Mouse (Mus musculus): ENCODE results near the gene Camkk2. TPM values are rescaled to one million over a fixed set of nuclear protein-coding genes. Genes with fewer than 3 reads are reported as not detected.

Camkk2 gene
- total RNA-seq, 4 experiments from 2014 or later, result 87.3 to 96.2 (median 93.0) TPM

- DNase-seq (ENCODE audit: low spot score in 2 of 2), result no peak
These were observed 31.3 kb downstream of the Camkk2 start for GRCm38 (mm10) chr5:122747950-122748349.

- no peak for DNase-seq (ENCODE audit: low spot score in 2 of 2)
These were observed 35.3 kb downstream of the Camkk2 start for GRCm38 (mm10) chr5:122743880-122744422.

- no peak for DNase-seq (ENCODE audit: low spot score in 2 of 2)
These were observed 42.4 kb downstream of the Camkk2 start for GRCm38 (mm10) chr5:122736761-122737160.

GRCm38 (mm10) chr5:122735853-122736252, 43.4 kb downstream of the Camkk2 start:
- no peak for DNase-seq (ENCODE audit: low spot score in 2 of 2)

GRCm38 (mm10) chr5:122733881-122734280, 45.3 kb downstream of the Camkk2 start:
- DNase-seq (ENCODE audit: low spot score in 2 of 2), result no peak

GRCm38 (mm10) chr5:122731991-122732673, 47.1 kb downstream of the Camkk2 start:
- no peak for DNase-seq (ENCODE audit: low spot score in 2 of 2)

- peak in 1 of 2 experiments; percentile 63 for DNase-seq (ENCODE audit: low spot score in 2 of 2)
These were observed 47.9 kb downstream of the Camkk2 start for GRCm38 (mm10) chr5:122731321-122731720.

- DNase-seq (ENCODE audit: low spot score in 2 of 2), result no peak
These were observed 48.4 kb downstream of the Camkk2 start for GRCm38 (mm10) chr5:122730776-122731175.

- no peak for DNase-seq (ENCODE audit: low spot score in 2 of 2)
These were observed 52.1 kb downstream of the Camkk2 start for GRCm38 (mm10) chr5:122727096-122727495.

GRCm38 (mm10) chr5:122726595-122726994, 52.6 kb downstream of the Camkk2 start:
- DNase-seq (ENCODE audit: low spot score in 2 of 2), result no peak

GRCm38 (mm10) chr5:122726068-122726467, 53.1 kb downstream of the Camkk2 start:
- peak; percentile 58 to 77 for DNase-seq (ENCODE audit: low spot score in 2 of 2)

- no peak for DNase-seq (ENCODE audit: low spot score in 2 of 2)
These were observed 53.8 kb downstream of the Camkk2 start for GRCm38 (mm10) chr5:122725453-122725852.

- DNase-seq (ENCODE audit: low spot score in 2 of 2), result no peak
These were observed 60.0 kb downstream of the Camkk2 start for GRCm38 (mm10) chr5:122719168-122719567.

- no peak for DNase-seq (ENCODE audit: low spot score in 2 of 2)
These were observed 60.8 kb downstream of the Camkk2 start for GRCm38 (mm10) chr5:122718400-122718799.

- DNase-seq (ENCODE audit: low spot score in 2 of 2), result no peak
These were observed 62.4 kb downstream of the Camkk2 start for GRCm38 (mm10) chr5:122716793-122717192.

GRCm38 (mm10) chr5:122715723-122716122, 63.5 kb downstream of the Camkk2 start:
- DNase-seq (ENCODE audit: low spot score in 2 of 2), result no peak

GRCm38 (mm10) chr5:122708819-122709218, 70.4 kb downstream of the Camkk2 start:
- DNase-seq (ENCODE audit: low spot score in 2 of 2), result no peak

- peak; percentile 84 to 89 for DNase-seq (ENCODE audit: low spot score in 2 of 2)
These were observed 71.7 kb downstream of the Camkk2 start, which contains the start of gene P2rx4 for GRCm38 (mm10) chr5:122707276-122708181. Gene P2rx4 (plus strand): TSS chr5:122707544.

- DNase-seq (ENCODE audit: low spot score in 2 of 2), result no peak
These were observed 72.3 kb downstream of the Camkk2 start for GRCm38 (mm10) chr5:122706917-122707275.

GRCm38 (mm10) chr5:122705174-122705573, 74.0 kb downstream of the Camkk2 start:
- no peak for DNase-seq (ENCODE audit: low spot score in 2 of 2)

- DNase-seq (ENCODE audit: low spot score in 2 of 2), result no peak
These were observed 74.6 kb downstream of the Camkk2 start for GRCm38 (mm10) chr5:122704571-122704970.

GRCm38 (mm10) chr5:122703574-122703973, 75.6 kb downstream of the Camkk2 start:
- DNase-seq (ENCODE audit: low spot score in 2 of 2), result no peak

Measured in layer of hippocampus, adult 8-10 months (tissue).